Mouse (Mus musculus): ENCODE measurements around the gene Pja2. TPM values are rescaled to one million over a fixed set of nuclear protein-coding genes. Genes with fewer than 3 reads are reported as not detected.
"Not testable (repeated sequence)": the region's sequence is repeated elsewhere in the genome, so short reads cannot be mapped to it uniquely, and the experiment has no call there.

Gene Pja2
- polyA plus RNA-seq, 1 experiment from 2014 or later, result 107 TPM

- Histone ChIP-seq H3K9ac (no peak overlapping the region), H3K36me3 (peaks cover 16% of the 10 kb centered on the region), H3K27me3 (no peaks in the 10 kb centered on the region), H3K4me2 (replicated peaks) (no peak overlapping the region), H3K27ac (no peak overlapping the region), H3K9me3 (replicated peaks) (no peaks in the 10 kb centered on the region), H3K4me3 (no peak overlapping the region), H3K4me1 (no peaks in the 10 kb centered on the region)
- 84% methylated on average over 5 of the region's 5 CpGs for WGBS
- ATAC-seq (ENCODE audit: low FRiP score), result no peak
Measured at GRCm38 (mm10) chr17:64276666-64277065, 55.0 kb downstream of the Pja2 start.

- WGBS, result 85% methylated on average over 4 of the region's 4 CpGs
- H3K4me2 ChIP-seq (replicated peaks), result no peak overlapping the region
- H3K9ac ChIP-seq, result no peak overlapping the region
- H3K27me3 ChIP-seq, result no peaks in the 10 kb centered on the region
- ATAC-seq (ENCODE audit: low FRiP score), result no peak
- H3K4me3 ChIP-seq, result no peak overlapping the region
- H3K27ac ChIP-seq, result no peak overlapping the region
- no peaks in the 10 kb centered on the region for H3K9me3 ChIP-seq (replicated peaks)
- H3K36me3 ChIP-seq, result peaks cover 12% of the 10 kb centered on the region
- no peaks in the 10 kb centered on the region for H3K4me1 ChIP-seq
Measured at GRCm38 (mm10) chr17:64275188-64275587, 56.5 kb downstream of the Pja2 start.

- H3K27ac ChIP-seq, result no peak overlapping the region
- H3K4me1 ChIP-seq, result no peaks in the 10 kb centered on the region
- ATAC-seq (ENCODE audit: low FRiP score), result no peak
- H3K27me3 ChIP-seq, result no peaks in the 10 kb centered on the region
- peaks cover 9% of the 10 kb centered on the region for H3K36me3 ChIP-seq
- no peak overlapping the region for H3K9ac ChIP-seq
- WGBS, result 93% methylated on average over 10 of the region's 10 CpGs
- H3K4me3 ChIP-seq, result no peak overlapping the region
- H3K9me3 ChIP-seq (replicated peaks), result no peaks in the 10 kb centered on the region
- H3K4me2 ChIP-seq (replicated peaks), result no peak overlapping the region
Measured at GRCm38 (mm10) chr17:64274341-64275105, 57.2 kb downstream of the Pja2 start.

GRCm38 (mm10) chr17:64260571-64260970, 71.1 kb downstream of the Pja2 start:
- no peak overlapping the region for H3K4me2 ChIP-seq (replicated peaks)
- H3K9ac ChIP-seq, result no peak overlapping the region

GRCm38 (mm10) chr17:64248246-64248645, 83.5 kb downstream of the Pja2 start:
- Histone ChIP-seq H3K4me2 (replicated peaks) (no peak overlapping the region), H3K4me3 (no peak overlapping the region), H3K9me3 (replicated peaks) (0 out of 2 replicates have a peak, but pooled peaks cover 5% of the 10 kb centered on the region), H3K9ac (no peak overlapping the region), H3K27me3 (no peaks in the 10 kb centered on the region), H3K27ac (no peak overlapping the region), H3K4me1 (no peaks in the 10 kb centered on the region), H3K36me3 (no peaks in the 10 kb centered on the region)
- 67% methylated on average over 3 of the region's 3 CpGs for WGBS
- ATAC-seq (ENCODE audit: low FRiP score), result no peak

More at GRCm38 (mm10) chr17:64260571-64260970, 71.1 kb downstream of the Pja2 start:
- 90% methylated on average over 1 of the region's 1 CpGs for WGBS
- ATAC-seq (ENCODE audit: low FRiP score), result no peak
- no peaks in the 10 kb centered on the region for H3K27me3 ChIP-seq
- H3K27ac ChIP-seq, result no peak overlapping the region
- no peaks in the 10 kb centered on the region for H3K36me3 ChIP-seq
- H3K4me3 ChIP-seq, result no peak overlapping the region
- no peaks in the 10 kb centered on the region for H3K4me1 ChIP-seq
- H3K9me3 ChIP-seq (replicated peaks), result no peaks in the 10 kb centered on the region

GRCm38 (mm10) chr17:64242898-64243297, 88.8 kb downstream of the Pja2 start:
- no peak for ATAC-seq (ENCODE audit: low FRiP score)
- H3K4me1 ChIP-seq, result peaks cover 6% of the 10 kb centered on the region; the same call in 1 of the 2 replicates
- no peak overlapping the region for H3K4me3 ChIP-seq
- WGBS, result 68% methylated on average over 12 of the region's 12 CpGs
- H3K9ac ChIP-seq, result no peak overlapping the region
- no peaks in the 10 kb centered on the region for H3K36me3 ChIP-seq
- H3K4me2 ChIP-seq (replicated peaks), result no peak overlapping the region
- H3K27me3 ChIP-seq, result no peaks in the 10 kb centered on the region
- no peak overlapping the region for H3K27ac ChIP-seq
- no peaks in the 10 kb centered on the region for H3K9me3 ChIP-seq (replicated peaks)

- Histone ChIP-seq H3K4me1 (peaks cover 6% of the 10 kb centered on the region; the same call in 1 of the 2 replicates), H3K4me3 (no peak overlapping the region), H3K4me2 (replicated peaks) (no peak overlapping the region), H3K9ac (no peak overlapping the region), H3K27ac (no peak overlapping the region), H3K36me3 (no peaks in the 10 kb centered on the region), H3K27me3 (no peaks in the 10 kb centered on the region), H3K9me3 (replicated peaks) (no peaks in the 10 kb centered on the region)
- no peak for ATAC-seq (ENCODE audit: low FRiP score)
- 58% methylated on average over 9 of the region's 9 CpGs for WGBS
Measured at GRCm38 (mm10) chr17:64242310-64242859, 89.3 kb downstream of the Pja2 start.

- H3K27me3 ChIP-seq, result no peaks in the 10 kb centered on the region
Measured at GRCm38 (mm10) chr17:64241544-64242292, 90.0 kb downstream of the Pja2 start.

GRCm38 (mm10) chr17:64232134-64232533, 99.6 kb downstream of the Pja2 start:
- 79% methylated on average over 4 of the region's 4 CpGs for WGBS
- H3K36me3 ChIP-seq, result no peaks in the 10 kb centered on the region
- no peak overlapping the region for H3K9ac ChIP-seq
- H3K4me1 ChIP-seq, result no peaks in the 10 kb centered on the region
- no peak overlapping the region for H3K27ac ChIP-seq
- no peaks in the 10 kb centered on the region for H3K27me3 ChIP-seq
- no peak for ATAC-seq (ENCODE audit: low FRiP score)
- H3K4me3 ChIP-seq, result no peak overlapping the region
- H3K4me2 ChIP-seq (replicated peaks), result no peak overlapping the region
- no peaks in the 10 kb centered on the region for H3K9me3 ChIP-seq (replicated peaks)

More at GRCm38 (mm10) chr17:64241544-64242292, 90.0 kb downstream of the Pja2 start:
- no peak overlapping the region for H3K9ac ChIP-seq
- ATAC-seq (ENCODE audit: low FRiP score), result no peak
- no peak overlapping the region for H3K27ac ChIP-seq
- no peaks in the 10 kb centered on the region for H3K36me3 ChIP-seq
- no peak overlapping the region for H3K4me3 ChIP-seq
- H3K4me2 ChIP-seq (replicated peaks), result no peak overlapping the region
- no peaks in the 10 kb centered on the region for H3K9me3 ChIP-seq (replicated peaks)
- H3K4me1 ChIP-seq, result peaks cover 6% of the 10 kb centered on the region; the same call in 1 of the 2 replicates
- 69% methylated on average over 11 of the region's 11 CpGs for WGBS

- not testable (repeated sequence) for H3K9ac ChIP-seq; H3K4me2 ChIP-seq (replicated peaks); H3K27me3 ChIP-seq; H3K4me3 ChIP-seq; H3K27ac ChIP-seq; H3K9me3 ChIP-seq (replicated peaks); H3K4me1 ChIP-seq; ATAC-seq (ENCODE audit: low FRiP score); H3K36me3 ChIP-seq
- 97% methylated on average over 4 of the region's 4 CpGs for WGBS
Measured at GRCm38 (mm10) chr17:64231637-64232036, 100.1 kb downstream of the Pja2 start.

GRCm38 (mm10) chr17:64231172-64231571, 100.5 kb downstream of the Pja2 start:
- no peak overlapping the region for H3K27ac ChIP-seq
- no peaks in the 10 kb centered on the region for H3K9me3 ChIP-seq (replicated peaks)
- H3K4me1 ChIP-seq, result no peaks in the 10 kb centered on the region
- no peak overlapping the region for H3K4me2 ChIP-seq (replicated peaks)
- no peaks in the 10 kb centered on the region for H3K36me3 ChIP-seq
- 84% methylated on average over 8 of the region's 8 CpGs for WGBS
- no peak overlapping the region for H3K4me3 ChIP-seq
- no peak for ATAC-seq (ENCODE audit: low FRiP score)
- H3K27me3 ChIP-seq, result no peaks in the 10 kb centered on the region
- H3K9ac ChIP-seq, result no peak overlapping the region
